Mouse (Mus musculus) MEL (cell line): ENCODE data around the gene Gcsam. TPM values are rescaled to one million over a fixed set of nuclear protein-coding genes. Genes with fewer than 3 reads are reported as not detected.

ENCODE experiments used
- DNase-seq: peaks from one replicate; pipeline ENCODE4 v3.0.0; 2011; ENCODE audit warnings: low read depth, low spot score
- H3K27ac ChIP-seq: 2 replicates; pipeline ENCODE4 v1.5.1; 2012; ENCODE audit warnings: low read depth, mild to moderate bottlenecking, control low read depth, low read length, moderate library complexity; ENCODE audit not compliant: control insufficient read depth
- H3K27me3 ChIP-seq, 2 experiments: fragments of 150-350 bp in 1 of 2; sonication (generic) in 1 of 2; 2 replicates each; pipeline ENCODE4 v1.6.1; 2012; ENCODE audit warnings: low read length in 2 of 2, mild to moderate bottlenecking in 2 of 2, improper control_type of control experiment in 1 of 2, moderate library complexity in 1 of 2; ENCODE audit not compliant: insufficient read depth in 2 of 2, control insufficient read depth in 1 of 2
- H3K36me3 ChIP-seq, 2 experiments: 2 replicates each; pipeline ENCODE4 v1.6.1; 2012 to 2014; ENCODE audit warnings: low read length in 2 of 2, improper control_type of control experiment in 1 of 2, inconsistent platforms in 1 of 2, mild to moderate bottlenecking in 1 of 2; ENCODE audit not compliant: insufficient read depth in 2 of 2, control insufficient read depth in 1 of 2
- H3K4me1 ChIP-seq, 2 experiments: fragments of 150-350 bp in 1 of 2; sonication (generic) in 1 of 2; 2 replicates each; pipeline ENCODE4 v1.6.1; 2012; ENCODE audit warnings: low read length in 2 of 2, improper control_type of control experiment in 1 of 2, mild to moderate bottlenecking in 1 of 2; ENCODE audit not compliant: insufficient read depth in 2 of 2, control insufficient read depth in 1 of 2
- H3K4me3 ChIP-seq, 2 experiments: fragments of 150-350 bp in 1 of 2; sonication (generic) in 1 of 2; 2 replicates each; pipeline ENCODE4 v1.5.1; 2012; ENCODE audit warnings: low read depth in 2 of 2, low read length in 2 of 2, mild to moderate bottlenecking in 2 of 2, moderate library complexity in 2 of 2, control low read depth in 1 of 2, improper control_type of control experiment in 1 of 2; ENCODE audit not compliant: control insufficient read depth in 1 of 2, insufficient read depth in 1 of 2
- H3K79me2 ChIP-seq: 2 replicates; pipeline ENCODE4 v1.6.1; 2012; ENCODE audit warnings: mild to moderate bottlenecking, low read length, moderate library complexity; ENCODE audit not compliant: control insufficient read depth, poor library complexity, insufficient read depth
- H3K9ac ChIP-seq: 2 replicates; pipeline ENCODE4 v1.6.1; 2012; ENCODE audit warnings: low read depth, mild to moderate bottlenecking, control low read depth, low read length, moderate library complexity; ENCODE audit not compliant: control insufficient read depth, poor library complexity, severe bottlenecking
- H3K9me3 ChIP-seq: fragments of 150-350 bp; sonication (generic); replicated peaks from 2 replicates; pipeline ENCODE4 v1.6.1; 2012; ENCODE audit warnings: mild to moderate bottlenecking, low read length, improper control_type of control experiment, moderate library complexity; ENCODE audit not compliant: insufficient read depth
- BHLHE40 ChIP-seq: IDR thresholded peaks from 2 replicates; pipeline ENCODE4 v1.6.1; 2012; ENCODE audit warnings: low read depth, mild to moderate bottlenecking, inconsistent platforms, low read length, improper control_type of control experiment, borderline replicate concordance
- CHD1 ChIP-seq: IDR thresholded peaks from 2 replicates; pipeline ENCODE4 v1.6.1; 2012; ENCODE audit warnings: low read depth, mild to moderate bottlenecking, inconsistent platforms, low read length, improper control_type of control experiment
- CHD2 ChIP-seq: IDR thresholded peaks from 2 replicates; pipeline ENCODE4 v1.6.1; 2011; ENCODE audit warnings: low read length, improper control_type of control experiment
- E2F4 ChIP-seq: IDR thresholded peaks from 2 replicates; pipeline ENCODE4 v1.6.1; 2011; ENCODE audit warnings: low read depth, low read length, improper control_type of control experiment, borderline replicate concordance
- EP300 ChIP-seq, 2 experiments: IDR thresholded peaks; 2 replicates each; pipeline ENCODE4 v1.6.1; 2011; ENCODE audit warnings: improper control_type of control experiment in 2 of 2, low read length in 2 of 2, low read depth in 1 of 2, mild to moderate bottlenecking in 1 of 2
- ETS1 ChIP-seq: IDR thresholded peaks from 2 replicates; pipeline ENCODE4 v1.6.1; 2012; ENCODE audit warnings: low read depth, mild to moderate bottlenecking, inconsistent platforms, low read length, improper control_type of control experiment, moderate library complexity
- GABPA ChIP-seq: IDR thresholded peaks from 2 replicates; pipeline ENCODE4 v1.6.1; 2012; ENCODE audit warnings: low read depth, mild to moderate bottlenecking, inconsistent platforms, low read length, improper control_type of control experiment, moderate library complexity
- GATA1 ChIP-seq: IDR thresholded peaks from 2 replicates; pipeline ENCODE4 v1.6.1; 2011; ENCODE audit warnings: low read depth, low read length, improper control_type of control experiment
- HCFC1 ChIP-seq: IDR thresholded peaks from 2 replicates; pipeline ENCODE4 v1.6.1; 2012; ENCODE audit warnings: low read depth, mild to moderate bottlenecking, inconsistent platforms, low read length, improper control_type of control experiment, moderate library complexity
- JUND ChIP-seq: IDR thresholded peaks from 2 replicates; pipeline ENCODE4 v1.6.1; 2011; ENCODE audit warnings: low read depth, mild to moderate bottlenecking, improper control_type of control experiment, low read length
- KAT2A ChIP-seq: conservative IDR thresholded peaks from 2 replicates; pipeline ENCODE4 v1.6.1; 2012; ENCODE audit warnings: low read depth, low read length, improper control_type of control experiment, inconsistent platforms
- MAFK ChIP-seq: IDR thresholded peaks from 2 replicates; pipeline ENCODE4 v1.6.1; 2011; ENCODE audit warnings: low read depth, mild to moderate bottlenecking, low read length, improper control_type of control experiment, borderline replicate concordance
- MAX ChIP-seq: IDR thresholded peaks from 2 replicates; pipeline ENCODE4 v1.6.1; 2011; ENCODE audit warnings: low read length, improper control_type of control experiment
- MAZ ChIP-seq: IDR thresholded peaks from 2 replicates; pipeline ENCODE4 v1.6.1; 2012; ENCODE audit warnings: low read depth, mild to moderate bottlenecking, inconsistent platforms, low read length, improper control_type of control experiment
- MXI1 ChIP-seq: IDR thresholded peaks from 2 replicates; pipeline ENCODE4 v1.6.1; 2011; ENCODE audit warnings: mild to moderate bottlenecking, low read depth, low read length, improper control_type of control experiment
- MYB ChIP-seq: IDR thresholded peaks from 2 replicates; pipeline ENCODE4 v1.6.1; 2011; ENCODE audit warnings: mild to moderate bottlenecking, low read depth, low read length, improper control_type of control experiment
- MYC ChIP-seq: IDR thresholded peaks from 2 replicates; pipeline ENCODE4 v1.6.1; 2011; ENCODE audit warnings: low read depth, mild to moderate bottlenecking, low read length, improper control_type of control experiment, moderate library complexity
- NRF1 ChIP-seq: IDR thresholded peaks from 2 replicates; pipeline ENCODE4 v1.6.1; 2014; ENCODE audit warnings: low read depth, mild to moderate bottlenecking, inconsistent platforms, low read length, improper control_type of control experiment, moderate library complexity; ENCODE audit not compliant: poor library complexity, insufficient read depth, severe bottlenecking
- POLR2A ChIP-seq, 2 experiments: IDR thresholded peaks; 2 replicates each; pipeline ENCODE4 v1.6.1; 2011 to 2012; ENCODE audit warnings: low read length in 2 of 2, mild to moderate bottlenecking in 2 of 2, control low read depth in 1 of 2, improper control_type of control experiment in 1 of 2, low read depth in 1 of 2, moderate library complexity in 1 of 2; ENCODE audit not compliant: control insufficient read depth in 1 of 2, insufficient read depth in 1 of 2, poor library complexity in 1 of 2
- POLR2AphosphoS2 ChIP-seq: IDR thresholded peaks from 2 replicates; pipeline ENCODE4 v1.6.1; 2011; ENCODE audit warnings: low read length, improper control_type of control experiment
- POLR2AphosphoS5 ChIP-seq: IDR thresholded peaks from 2 replicates; pipeline ENCODE4 v1.6.1; 2012; ENCODE audit warnings: low read depth, borderline replicate concordance, mild to moderate bottlenecking, inconsistent platforms, low read length, moderate library complexity, mixed read lengths
- RCOR1 ChIP-seq: IDR thresholded peaks from 2 replicates; pipeline ENCODE4 v1.6.1; 2012; ENCODE audit warnings: low read depth, mild to moderate bottlenecking, inconsistent platforms, low read length, improper control_type of control experiment
- SIN3A ChIP-seq: IDR thresholded peaks from 2 replicates; pipeline ENCODE4 v1.6.1; 2012; ENCODE audit warnings: low read length, improper control_type of control experiment, inconsistent platforms
- TAL1 ChIP-seq: IDR thresholded peaks from 2 replicates; pipeline ENCODE4 v1.6.1; 2012; ENCODE audit warnings: mild to moderate bottlenecking, inconsistent platforms, low read length, moderate library complexity, mixed read lengths
- TBP ChIP-seq: IDR thresholded peaks from 2 replicates; pipeline ENCODE4 v1.8.0; 2011; ENCODE audit warnings: low read depth, low read length, improper control_type of control experiment
- TCF12 ChIP-seq: IDR thresholded peaks from 2 replicates; pipeline ENCODE4 v1.6.1; 2014; ENCODE audit warnings: low read depth, mild to moderate bottlenecking, inconsistent platforms, low read length, improper control_type of control experiment, moderate library complexity
- UBTF ChIP-seq: IDR thresholded peaks from 2 replicates; pipeline ENCODE4 v1.6.1; 2012; ENCODE audit warnings: low read depth, mild to moderate bottlenecking, inconsistent platforms, low read length, improper control_type of control experiment, moderate library complexity, borderline replicate concordance; ENCODE audit not compliant: insufficient read depth
- USF2 ChIP-seq, 2 experiments: IDR thresholded peaks; 2 replicates each; pipeline ENCODE4 v1.6.1; 2011 to 2012; ENCODE audit warnings: improper control_type of control experiment in 2 of 2, low read length in 2 of 2, borderline replicate concordance in 1 of 2, inconsistent platforms in 1 of 2, low read depth in 1 of 2, mild to moderate bottlenecking in 1 of 2; ENCODE audit not compliant: insufficient read depth in 1 of 2
- ZC3H11A ChIP-seq: IDR thresholded peaks from 2 replicates; pipeline ENCODE4 v1.6.1; 2012; ENCODE audit warnings: low read depth, mild to moderate bottlenecking, inconsistent platforms, low read length, improper control_type of control experiment
- ZKSCAN1 ChIP-seq: IDR thresholded peaks from 2 replicates; pipeline ENCODE4 v1.6.1; 2012; ENCODE audit warnings: low read depth, mild to moderate bottlenecking, inconsistent platforms, low read length, improper control_type of control experiment, moderate library complexity
- ZMIZ1 ChIP-seq: IDR thresholded peaks from 2 replicates; pipeline ENCODE4 v1.6.1; 2012; ENCODE audit warnings: low read depth, mild to moderate bottlenecking, inconsistent platforms, low read length, improper control_type of control experiment, moderate library complexity
- ZNF384 ChIP-seq: IDR thresholded peaks from 2 replicates; pipeline ENCODE4 v1.6.1; 2012; ENCODE audit warnings: low read depth, mild to moderate bottlenecking, inconsistent platforms, low read length, improper control_type of control experiment
- polyA plus RNA-seq, 2 experiments: library from polyadenylated mRNA; stranded (reverse) in 1 of 2; unstranded in 1 of 2; fragments of >175 nt in 1 of 2; fragments of >200 nt in 1 of 2; gene quantifications; 2 replicates each; pipeline versions ENCODE4 v1.2.1 to v1.2.4; 2012; ENCODE audit warnings: low replicate concordance in 2 of 2, low read depth in 1 of 2; ENCODE audit not compliant: insufficient read length in 2 of 2, insufficient read depth in 1 of 2, missing spikeins in 1 of 2
- total RNA-seq: library from RNA; depleted of rRNA; stranded (reverse); fragments of 300-350 nt; gene quantifications from 2 replicates; pipeline ENCODE4 v1.2.3, GENCODE M21; 2012

Gene Gcsam
- total and polyA plus RNA-seq, 3 experiments: not detected

GRCm38 (mm10) chr16:45662381-45662780, 52.2 kb downstream of the Gcsam start:
- no peak overlapping the region for H3K4me3 ChIP-seq
- H3K36me3 ChIP-seq: peaks cover 0 to 19% of the 10 kb centered on the region in 2 experiments; a peak in 2 of 4 replicates
- TF ChIP-seq EP300 (IDR thresholded peaks at IDR 0.05; ENCODE audit: low read depth in 1 of 2, low read length in 2 of 2): peak; percentile 49 to 56
- TF ChIP-seq TAL1: no peak
- TF ChIP-seq ETS1: 0 out of 2 replicates have a peak, but pooled peaks have one; percentile 13
- peak overlapping the region; percentile 32; the same call in 1 of the 2 replicates for H3K27ac ChIP-seq
- H3K9me3 ChIP-seq: no peaks in the 10 kb centered on the region
- no peak overlapping the region for H3K9ac ChIP-seq
- H3K79me2 ChIP-seq: no peaks in the 10 kb centered on the region
- peaks cover 9 to 16% of the 10 kb centered on the region in 2 experiments for H3K4me1 ChIP-seq
- no peak for DNase-seq
- no peaks in the 10 kb centered on the region for H3K27me3 ChIP-seq

- H3K4me3 ChIP-seq: no peak overlapping the region
- H3K4me1 ChIP-seq: peaks cover 5 to 17% of the 10 kb centered on the region in 2 experiments
- peak overlapping the region; percentile 41 for H3K27ac ChIP-seq
- H3K36me3 ChIP-seq: peaks cover 0 to 23% of the 10 kb centered on the region in 2 experiments; a peak in 2 of 4 replicates
- H3K79me2 ChIP-seq: no peaks in the 10 kb centered on the region
- no peaks in the 10 kb centered on the region for H3K27me3 ChIP-seq
- DNase-seq: peak; percentile 86
- H3K9me3 ChIP-seq: no peaks in the 10 kb centered on the region
- H3K9ac ChIP-seq: no peak overlapping the region
- TF ChIP-seq ZKSCAN1 (no peak), POLR2AphosphoS2 (no peak), BHLHE40 (no peak), RCOR1 (peak; percentile 28; the same call in 1 of the 2 replicates), ZC3H11A (no peak), CHD1 (no peak), EP300 (IDR thresholded peaks at IDR 0.05; ENCODE audit: low read depth in 1 of 2, low read length in 2 of 2) (peak; percentile 83 to 93), USF2 (IDR thresholded peaks at IDR 0.05; ENCODE audit: borderline replicate concordance in 1 of 2, insufficient read depth in 1 of 2, low read depth in 1 of 2, low read length in 2 of 2) (no peak), JUND (no peak), UBTF (no peak), ETS1 (no peak), POLR2A (IDR thresholded peaks at IDR 0.05; ENCODE audit: control insufficient read depth in 1 of 2, insufficient read depth in 1 of 2, low read depth in 1 of 2, low read length in 2 of 2, poor library complexity in 1 of 2) (no peak), KAT2A (no peak), GABPA (no peak), E2F4 (no peak), MYB (peak; percentile 9; the same call in 1 of the 2 replicates), TCF12 (peak; percentile 75), HCFC1 (no peak), TBP (no peak), CHD2 (no peak), MAZ (no peak), MAX (no peak), TAL1 (peak; percentile 79), NRF1 (no peak), ZMIZ1 (no peak), MAFK (no peak), GATA1 (peak; percentile 77), MYC (no peak), POLR2AphosphoS5 (no peak), ZNF384 (no peak), MXI1 (no peak), SIN3A (no peak)
Observed at GRCm38 (mm10) chr16:45666136-45666535, 56.0 kb downstream of the Gcsam start.
